Mouse (Mus musculus) small intestine, adult 2 months (tissue): ENCODE results near the gene Gsdma3.

Source experiments
- CTCF ChIP-seq: fragments of 200-500 bp; IDR thresholded peaks from 2 replicates; pipeline ENCODE4 v1.5.1; 2012; ENCODE audit warnings: low read depth, mild to moderate bottlenecking, control low read depth, inconsistent platforms, low read length, moderate library complexity, mixed read lengths; ENCODE audit not compliant: insufficient replicate concordance, insufficient read length; ENCODE audit errors: extremely low read depth
- POLR2A ChIP-seq: fragments of 200-500 bp; IDR thresholded peaks from 2 replicates; pipeline ENCODE4 v1.6.1; 2012; ENCODE audit warnings: low read depth, mild to moderate bottlenecking, control low read depth, inconsistent platforms, low read length, moderate library complexity

GRCm38 (mm10) chr11:98680023-98680422 lies 53.9 kb downstream of the Gsdma3 start:
- no peak for TF ChIP-seq CTCF
- no peak for TF ChIP-seq POLR2A
